Mouse (Mus musculus): ENCODE measurements around the gene Limch1.

DNA sequence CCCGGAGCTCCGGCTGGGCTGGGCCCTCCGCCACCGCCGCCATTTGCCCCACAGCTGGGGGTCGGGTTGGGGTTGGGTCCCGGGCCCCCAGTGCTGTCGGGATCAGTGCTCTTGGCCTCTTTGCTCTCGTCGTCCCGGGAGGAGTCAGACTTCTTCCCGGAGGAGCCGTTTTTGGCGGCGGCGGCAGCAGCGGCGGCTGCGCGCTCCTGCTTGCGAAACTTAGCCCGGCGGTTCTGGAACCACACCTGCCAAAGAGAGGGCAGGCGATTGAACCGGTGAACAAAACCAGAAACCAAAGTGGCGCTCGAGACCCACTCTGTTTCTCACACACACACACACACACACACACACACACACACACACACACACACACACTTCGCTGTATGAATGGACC, 350.7 kb downstream of the Limch1 start:
- TF ChIP-seq EP300 (optimal IDR thresholded peaks at IDR 0.05) (no peak), CTCF (IDR thresholded peaks at IDR 0.05; ENCODE audit: low read depth) (no peak)

Data from stomach, postnatal 0 days (tissue).